Mouse (Mus musculus): ENCODE measurements around the gene Nova2. TPM values are rescaled to one million over a fixed set of nuclear protein-coding genes. Genes with fewer than 3 reads are reported as not detected.

Gene Nova2
- polyA plus RNA-seq, 1 experiment from 2014 or later: 0.18 TPM

DNA sequence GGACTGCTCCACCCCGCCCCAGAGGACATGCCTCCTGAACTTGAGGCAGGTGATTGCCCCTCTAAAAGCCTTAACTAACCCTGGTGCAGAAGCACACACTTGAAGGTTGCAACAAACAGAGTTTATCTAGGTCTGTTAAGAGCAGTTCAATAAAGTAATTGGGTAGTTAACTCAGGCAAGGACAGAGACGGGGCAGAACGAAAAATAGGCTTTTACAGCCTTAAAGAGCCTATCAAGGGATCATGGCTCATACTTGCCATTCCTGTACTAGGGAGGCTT is 76.1 kb downstream of the Nova2 start:
- no peaks in the 10 kb centered on the region for H3K27me3 ChIP-seq (replicated peaks; ENCODE audit: control insufficient read depth, insufficient read depth, low read length)
- no peaks in the 10 kb centered on the region for H3K9me3 ChIP-seq (ENCODE audit: control insufficient read depth)
- peaks cover 15% of the 10 kb centered on the region for H3K4me1 ChIP-seq (replicated peaks; ENCODE audit: control insufficient read depth, insufficient read depth, low read length)
- peak overlapping the region; percentile 58; the same call in 1 of the 2 replicates for H3K4me2 ChIP-seq (replicated peaks; ENCODE audit: low read depth)
- peaks cover 11% of the 10 kb centered on the region; the same call in 1 of the 2 replicates for H3K36me3 ChIP-seq (ENCODE audit: control insufficient read depth, insufficient read depth)
- H3K27ac ChIP-seq (ENCODE audit: low read depth, low read length): peak overlapping the region; percentile 58; the same call in 1 of the 2 replicates
- TF ChIP-seq CTCF (IDR thresholded peaks at IDR 0.05; ENCODE audit: low read depth): no peak
- ATAC-seq: no peak
- WGBS: 32% methylated on average over 3 of the region's 3 CpGs
- H3K9ac ChIP-seq (ENCODE audit: low read depth, low read length): no peak overlapping the region
- no peak overlapping the region for H3K4me3 ChIP-seq (ENCODE audit: low read depth, low read length)

DNA sequence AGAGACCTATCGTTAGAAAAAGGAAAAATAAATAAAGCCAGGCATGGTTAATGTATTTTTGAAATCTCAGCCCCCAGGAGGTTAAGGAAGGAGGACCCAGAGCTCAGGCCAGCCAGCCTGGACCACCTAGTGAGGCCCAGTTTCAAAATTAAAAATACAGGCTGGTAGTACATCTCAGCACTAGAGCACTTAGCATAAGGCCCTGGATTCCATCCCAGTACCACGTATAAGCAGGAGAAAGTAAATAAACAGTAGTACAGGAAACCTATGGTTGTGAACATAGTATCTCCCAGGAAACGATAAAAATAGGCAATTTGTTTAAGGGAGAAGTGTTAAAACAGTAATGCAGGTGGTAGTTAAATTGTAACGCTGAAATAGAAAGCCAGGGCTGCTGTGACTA is 76.4 kb downstream of the Nova2 start:
- H3K4me1 ChIP-seq (replicated peaks; ENCODE audit: control insufficient read depth, insufficient read depth, low read length): peaks cover 15% of the 10 kb centered on the region
- peak overlapping the region; percentile 76 for H3K4me2 ChIP-seq (replicated peaks; ENCODE audit: low read depth)
- 11% methylated on average over 4 of the region's 4 CpGs for WGBS
- H3K9ac ChIP-seq (ENCODE audit: low read depth, low read length): peak overlapping the region; percentile 64
- TF ChIP-seq CTCF (IDR thresholded peaks at IDR 0.05; ENCODE audit: low read depth): no peak
- H3K27ac ChIP-seq (ENCODE audit: low read depth, low read length): peak overlapping the region; percentile 70
- peaks cover 11% of the 10 kb centered on the region; the same call in 1 of the 2 replicates for H3K36me3 ChIP-seq (ENCODE audit: control insufficient read depth, insufficient read depth)
- no peak for ATAC-seq
- H3K4me3 ChIP-seq (ENCODE audit: low read depth, low read length): peak overlapping the region; percentile 40; the same call in 1 of the 2 replicates
- H3K9me3 ChIP-seq (ENCODE audit: control insufficient read depth): no peaks in the 10 kb centered on the region
- no peaks in the 10 kb centered on the region for H3K27me3 ChIP-seq (replicated peaks; ENCODE audit: control insufficient read depth, insufficient read depth, low read length)

- peak; percentile 42 for ATAC-seq
- WGBS: 2% methylated on average over 17 of the region's 17 CpGs
- no peak for TF ChIP-seq CTCF (IDR thresholded peaks at IDR 0.05; ENCODE audit: low read depth)
- Histone ChIP-seq H3K4me3 (ENCODE audit: low read depth, low read length) (peak overlapping the region; percentile 40), H3K27ac (ENCODE audit: low read depth, low read length) (peak overlapping the region; percentile 70), H3K27me3 (replicated peaks; ENCODE audit: control insufficient read depth, insufficient read depth, low read length) (no peaks in the 10 kb centered on the region), H3K4me1 (replicated peaks; ENCODE audit: control insufficient read depth, insufficient read depth, low read length) (peaks cover 15% of the 10 kb centered on the region), H3K36me3 (ENCODE audit: control insufficient read depth, insufficient read depth) (peaks cover 11% of the 10 kb centered on the region; the same call in 1 of the 2 replicates), H3K4me2 (replicated peaks; ENCODE audit: low read depth) (peak overlapping the region; percentile 76), H3K9ac (ENCODE audit: low read depth, low read length) (peak overlapping the region; percentile 64), H3K9me3 (ENCODE audit: control insufficient read depth) (no peaks in the 10 kb centered on the region)
Observed at GRCm38 (mm10) chr7:19002848-19003498, 77.3 kb downstream of the Nova2 start.

- no peaks in the 10 kb centered on the region for H3K9me3 ChIP-seq (ENCODE audit: control insufficient read depth)
- H3K4me2 ChIP-seq (replicated peaks; ENCODE audit: low read depth): peak within 1 kb of the TSS; percentile 91
- TF ChIP-seq CTCF (IDR thresholded peaks at IDR 0.05; ENCODE audit: low read depth): peak; percentile 27
- peak within 1 kb of the TSS; percentile 69 for H3K9ac ChIP-seq (ENCODE audit: low read depth, low read length)
- peak; percentile 58 for ATAC-seq
- no peaks in the 10 kb centered on the region for H3K27me3 ChIP-seq (replicated peaks; ENCODE audit: control insufficient read depth, insufficient read depth, low read length)
- H3K4me1 ChIP-seq (replicated peaks; ENCODE audit: control insufficient read depth, insufficient read depth, low read length): peaks cover 15% of the 10 kb centered on the region
- H3K4me3 ChIP-seq (ENCODE audit: low read depth, low read length): peak within 1 kb of the TSS; percentile 86
- WGBS: under 1% methylated on average over 78 of the region's 90 CpGs
- H3K27ac ChIP-seq (ENCODE audit: low read depth, low read length): peak within 1 kb of the TSS; percentile 92
- peaks cover 11% of the 10 kb centered on the region; the same call in 1 of the 2 replicates for H3K36me3 ChIP-seq (ENCODE audit: control insufficient read depth, insufficient read depth)
Observed at GRCm38 (mm10) chr7:19003902-19004630, 78.4 kb downstream of the Nova2 start, which contains the start of gene Irf2bp1. Gene Irf2bp1, plus strand, starts transcription at chr7:19004044.

- peaks cover 15% of the 10 kb centered on the region for H3K4me1 ChIP-seq (replicated peaks; ENCODE audit: control insufficient read depth, insufficient read depth, low read length)
- no peaks in the 10 kb centered on the region for H3K27me3 ChIP-seq (replicated peaks; ENCODE audit: control insufficient read depth, insufficient read depth, low read length)
- H3K9ac ChIP-seq (ENCODE audit: low read depth, low read length): peak overlapping the region; percentile 69
- ATAC-seq: no peak
- 4% methylated on average over 34 of the region's 34 CpGs for WGBS
- H3K9me3 ChIP-seq (ENCODE audit: control insufficient read depth): no peaks in the 10 kb centered on the region
- H3K4me2 ChIP-seq (replicated peaks; ENCODE audit: low read depth): peak overlapping the region; percentile 91
- H3K27ac ChIP-seq (ENCODE audit: low read depth, low read length): peak overlapping the region; percentile 92
- peak overlapping the region; percentile 86 for H3K4me3 ChIP-seq (ENCODE audit: low read depth, low read length)
- peaks cover 11% of the 10 kb centered on the region; the same call in 1 of the 2 replicates for H3K36me3 ChIP-seq (ENCODE audit: control insufficient read depth, insufficient read depth)
- TF ChIP-seq CTCF (IDR thresholded peaks at IDR 0.05; ENCODE audit: low read depth): no peak
Observed at GRCm38 (mm10) chr7:19004631-19005079, 79.0 kb downstream of the Nova2 start.

DNA sequence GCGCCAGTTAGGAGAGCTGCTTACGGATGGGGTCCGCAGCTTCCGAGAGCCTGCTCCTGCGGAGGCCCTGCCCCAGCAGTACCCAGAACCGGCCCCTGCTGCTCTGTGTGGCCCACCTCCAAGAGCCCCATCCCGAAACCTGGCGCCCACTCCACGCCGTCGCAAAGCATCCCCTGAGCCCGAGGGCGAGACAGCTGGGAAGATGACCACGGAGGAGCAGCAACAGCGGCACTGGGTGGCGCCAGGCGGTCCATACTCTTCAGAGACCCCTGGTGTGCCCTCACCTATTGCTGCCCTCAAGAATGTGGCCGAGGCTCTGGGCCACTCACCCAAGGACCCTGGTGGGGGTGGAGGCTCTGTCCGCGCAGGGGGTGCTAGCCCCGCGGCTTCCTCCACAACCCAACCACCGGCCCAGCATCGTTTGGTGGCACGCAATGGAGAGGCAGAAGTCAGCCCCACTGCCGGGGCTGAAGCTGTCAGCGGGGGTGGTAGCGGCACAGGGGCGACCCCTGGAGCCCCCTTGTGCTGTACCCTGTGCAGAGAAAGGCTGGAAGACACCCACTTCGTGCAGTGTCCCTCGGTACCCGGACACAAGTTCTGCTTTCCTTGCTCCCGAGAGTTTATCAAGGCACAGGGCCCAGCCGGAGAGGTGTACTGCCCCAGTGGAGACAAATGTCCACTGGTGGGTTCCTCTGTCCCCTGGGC is 79.9 kb downstream of the Nova2 start:
- WGBS: 58% methylated on average over 34 of the region's 34 CpGs
- no peaks in the 10 kb centered on the region for H3K9me3 ChIP-seq (ENCODE audit: control insufficient read depth)
- H3K4me2 ChIP-seq (replicated peaks; ENCODE audit: low read depth): peak overlapping the region; percentile 91
- 0 out of 2 replicates have a peak overlapping the region, but pooled peaks have one; percentile 21 for H3K27ac ChIP-seq (ENCODE audit: low read depth, low read length)
- peak overlapping the region; percentile 86 for H3K4me3 ChIP-seq (ENCODE audit: low read depth, low read length)
- H3K27me3 ChIP-seq (replicated peaks; ENCODE audit: control insufficient read depth, insufficient read depth, low read length): no peaks in the 10 kb centered on the region
- peak overlapping the region; percentile 69; the same call in 1 of the 2 replicates for H3K9ac ChIP-seq (ENCODE audit: low read depth, low read length)
- peaks cover 17% of the 10 kb centered on the region for H3K4me1 ChIP-seq (replicated peaks; ENCODE audit: control insufficient read depth, insufficient read depth, low read length)
- H3K36me3 ChIP-seq (ENCODE audit: control insufficient read depth, insufficient read depth): peaks cover 11% of the 10 kb centered on the region; the same call in 1 of the 2 replicates
- TF ChIP-seq CTCF (IDR thresholded peaks at IDR 0.05; ENCODE audit: low read depth): no peak
- no peak for ATAC-seq

Data from intestine, postnatal 0 days (tissue).